Mouse (Mus musculus) liver, embryonic 14.5 days (tissue): ENCODE measurements around the gene Prkar2b. TPM values are rescaled to one million over a fixed set of nuclear protein-coding genes. Genes with fewer than 3 reads are reported as not detected.

Source experiments
- ATAC-seq: fragments of 200-750 bp; cut with Nextera tagmentation; 2 replicates; pipeline ENCODE4 v1.8.0; 2017; ENCODE audit warnings: moderate number of reproducible peaks, mild to moderate bottlenecking, moderate library complexity; ENCODE audit not compliant: insufficient read depth
- DNase-seq, 3 experiments: peaks; one replicate each; pipeline ENCODE4 v3.0.0-alpha.2; 2012 to 2013; ENCODE audit warnings: low read depth in 3 of 3, low spot score in 3 of 3
- H3K27ac ChIP-seq: fragments of 300-500 bp; sonication (generic); 2 replicates; pipeline ENCODE4 v1.5.1; 2014; ENCODE audit warnings: moderate library complexity, mild to moderate bottlenecking, control low read depth, inconsistent platforms
- H3K27me3 ChIP-seq: fragments of 300-500 bp; sonication (generic); 2 replicates; pipeline ENCODE4 v1.6.1; 2014; ENCODE audit warnings: mild to moderate bottlenecking, low read length, moderate library complexity; ENCODE audit not compliant: control insufficient read depth, insufficient read depth
- H3K36me3 ChIP-seq: fragments of 300-500 bp; sonication (generic); replicated peaks from 2 replicates; pipeline ENCODE4 v1.6.1; 2014; ENCODE audit warnings: low read depth; ENCODE audit not compliant: control insufficient read depth, insufficient read depth
- H3K4me1 ChIP-seq, 2 experiments: fragments of 200-500 bp in 1 of 2; fragments of 300-500 bp in 1 of 2; sonication (generic) in 1 of 2; replicated peaks; 2 replicates each; pipeline ENCODE4 v1.6.1; 2012 to 2014; ENCODE audit warnings: antibody characterized with exemption in 1 of 2, inconsistent platforms in 1 of 2, low read length in 1 of 2; ENCODE audit not compliant: control insufficient read depth in 2 of 2, insufficient read depth in 2 of 2
- H3K4me2 ChIP-seq: fragments of 300-500 bp; sonication (generic); 2 replicates; pipeline ENCODE4 v1.6.1; 2014; ENCODE audit warnings: low read depth, mild to moderate bottlenecking, control low read depth, moderate library complexity
- H3K4me3 ChIP-seq, 2 experiments: fragments of 200-500 bp in 1 of 2; fragments of 300-500 bp in 1 of 2; sonication (generic) in 1 of 2; 2 replicates each; pipeline ENCODE4 v1.5.1; 2012 to 2014; ENCODE audit warnings: low read depth in 2 of 2, low read length in 2 of 2, mild to moderate bottlenecking in 2 of 2, control low read depth in 1 of 2, inconsistent platforms in 1 of 2, moderate library complexity in 1 of 2; ENCODE audit not compliant: insufficient read depth in 1 of 2
- H3K9ac ChIP-seq: fragments of 300-500 bp; sonication (generic); replicated peaks from 2 replicates; pipeline ENCODE4 v1.6.1; 2014; ENCODE audit warnings: mild to moderate bottlenecking, control low read depth, moderate library complexity
- H3K9me3 ChIP-seq: fragments of 300-500 bp; sonication (generic); 2 replicates; pipeline ENCODE4 v1.6.1; 2016; ENCODE audit warnings: low read length, mixed read lengths; ENCODE audit not compliant: control insufficient read depth
- CTCF ChIP-seq: IDR thresholded peaks from 2 replicates; pipeline ENCODE4 v1.5.1; 2016; ENCODE audit warnings: antibody characterized with exemption, low read depth, control low read depth
- EP300 ChIP-seq: IDR thresholded peaks from 2 replicates; pipeline ENCODE4 v1.6.1; 2016; ENCODE audit warnings: antibody characterized with exemption, low read depth
- WGBS: fragments of 180-500 bp; shearing (Covaris S2); extraction: QIAGEN DNeasy Blood & Tissue Kit; methylation state at CpG from one replicate; pipeline ENCODE4 v1.1.7; 2014; ENCODE audit not compliant: insufficient replicate concordance; 5-methylcytosine and 5-hydroxymethylcytosine counted together
- polyA plus RNA-seq, 2 experiments: library from polyadenylated mRNA; depleted of rRNA in 1 of 2; stranded (reverse) in 1 of 2; unstranded in 1 of 2; fragments of >200 nt; fragmentation: Nextera tagmentation in 1 of 2; extraction: Ambion mirVana in 1 of 2; gene quantifications; 2 replicates each; pipeline versions ENCODE4 v1.2.1 to v1.2.3; 2012 to 2014

Gene Prkar2b
- polyA plus RNA-seq, 2 experiments, result 41.3 to 89.6 TPM

- Histone ChIP-seq H3K4me3 (no peak overlapping the region), H3K27me3 (no peaks in the 10 kb centered on the region), H3K4me1 (peaks cover 23 to 28% of the 10 kb centered on the region in 2 experiments), H3K4me2 (no peak overlapping the region), H3K9ac (no peak overlapping the region), H3K36me3 (peaks cover 33% of the 10 kb centered on the region), H3K9me3 (no peaks in the 10 kb centered on the region), H3K27ac (0 out of 2 replicates have a peak overlapping the region, but pooled peaks have one; percentile 1)
- DNase-seq (no peak), ATAC-seq (no peak)
- peak; percentile 55 for TF ChIP-seq CTCF
- no peak for TF ChIP-seq EP300
- WGBS, result 69% methylated on average over 17 of the region's 17 CpGs
Observed at GRCm38 (mm10) chr12:32045566-32046330, 15.3 kb downstream of the Prkar2b start.

- Histone ChIP-seq H3K36me3 (peaks cover 37% of the 10 kb centered on the region), H3K4me1 (peaks cover 16 to 25% of the 10 kb centered on the region in 2 experiments), H3K9ac (no peak overlapping the region; the same call in 1 of the 2 replicates), H3K27ac (peak overlapping the region; percentile 30), H3K4me3 (no peak overlapping the region), H3K9me3 (no peaks in the 10 kb centered on the region), H3K4me2 (no peak overlapping the region), H3K27me3 (no peaks in the 10 kb centered on the region)
- no peak for TF ChIP-seq CTCF
- TF ChIP-seq EP300, result no peak
- no peak for DNase-seq
- 63% methylated on average over 5 of the region's 5 CpGs for WGBS
- ATAC-seq, result no peak
Observed at GRCm38 (mm10) chr12:32044487-32045134, 16.5 kb downstream of the Prkar2b start.

DNA sequence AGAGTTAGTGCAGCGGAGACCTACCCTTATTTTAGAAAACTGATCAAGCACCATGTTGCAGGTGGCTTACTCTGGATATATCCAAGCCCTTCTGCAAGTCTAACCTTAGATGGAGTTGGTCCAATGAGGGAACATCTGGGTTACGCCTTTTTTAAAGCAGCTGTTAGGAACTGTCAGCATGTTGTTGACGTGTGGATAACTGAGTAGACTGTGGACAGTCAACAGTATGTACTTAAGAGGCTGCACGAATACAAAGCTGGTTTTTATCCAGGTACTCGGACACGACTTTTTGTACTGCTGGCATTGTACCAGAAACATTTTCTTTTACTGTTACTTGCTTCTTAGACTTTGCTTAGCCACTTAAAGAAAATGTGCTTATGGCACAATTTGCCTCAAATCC, 27.6 kb downstream of the Prkar2b start:
- H3K4me2 ChIP-seq, result no peak overlapping the region
- no peak for DNase-seq
- TF ChIP-seq CTCF (no peak), EP300 (no peak)
- 89% methylated on average over 6 of the region's 6 CpGs for WGBS
- no peaks in the 10 kb centered on the region for H3K9me3 ChIP-seq
- ATAC-seq, result no peak
- no peak overlapping the region for H3K9ac ChIP-seq
- H3K27me3 ChIP-seq, result no peaks in the 10 kb centered on the region
- H3K4me3 ChIP-seq, result no peak overlapping the region
- H3K36me3 ChIP-seq, result peaks cover 37% of the 10 kb centered on the region
- H3K27ac ChIP-seq, result no peak overlapping the region
- no peaks in the 10 kb centered on the region for H3K4me1 ChIP-seq

- Histone ChIP-seq H3K9ac (no peak overlapping the region), H3K27ac (no peak overlapping the region), H3K27me3 (no peaks in the 10 kb centered on the region), H3K9me3 (no peaks in the 10 kb centered on the region), H3K4me2 (no peak overlapping the region), H3K4me3 (no peak overlapping the region), H3K4me1 (no peaks in the 10 kb centered on the region), H3K36me3 (peaks cover 37% of the 10 kb centered on the region)
- ATAC-seq, result no peak
- WGBS, result 93% methylated on average over 7 of the region's 7 CpGs
- no peak for TF ChIP-seq EP300
- no peak for TF ChIP-seq CTCF
- no peak for DNase-seq
Observed at GRCm38 (mm10) chr12:32032917-32033316, 28.2 kb downstream of the Prkar2b start.

DNA sequence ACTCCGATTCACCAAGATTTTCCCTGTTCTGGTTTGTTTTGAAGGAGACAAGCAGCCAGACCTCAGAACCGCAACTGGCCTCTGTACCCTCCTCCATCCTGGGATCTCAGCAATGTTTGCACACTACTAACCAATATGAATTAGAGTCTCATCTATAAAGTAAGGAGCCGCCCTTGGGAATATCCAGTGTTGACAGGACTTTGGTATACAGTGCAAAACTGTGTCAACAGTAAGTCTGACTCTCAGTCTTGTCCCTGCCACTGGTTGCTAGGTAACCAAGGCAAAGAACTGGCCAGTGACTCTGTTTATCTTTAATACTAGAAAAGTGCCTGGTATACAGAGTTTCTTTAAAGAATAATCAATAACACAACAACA, 42.7 kb downstream of the Prkar2b start:
- no peaks in the 10 kb centered on the region for H3K27me3 ChIP-seq
- DNase-seq, result no peak
- 23% methylated on average over 3 of the region's 3 CpGs for WGBS
- peak; percentile 11; the same call in 1 of the 2 replicates for ATAC-seq
- H3K9me3 ChIP-seq, result no peaks in the 10 kb centered on the region
- peak overlapping the region; percentile 46 for H3K4me2 ChIP-seq
- H3K4me1 ChIP-seq, result peaks cover 15 to 35% of the 10 kb centered on the region in 2 experiments
- peak overlapping the region; percentile 78 for H3K27ac ChIP-seq
- no peak for TF ChIP-seq EP300
- TF ChIP-seq CTCF, result no peak
- H3K36me3 ChIP-seq, result peaks cover 16% of the 10 kb centered on the region
- H3K9ac ChIP-seq, result peak overlapping the region; percentile 25
- H3K4me3 ChIP-seq, result no peak overlapping the region
